Mouse (Mus musculus): ENCODE measurements around the gene Rrp1.
"Not testable (repeated sequence)": the region's sequence is repeated elsewhere in the genome, so short reads cannot be mapped to it uniquely, and the experiment has no call there.

Gene Rrp1

DNA sequence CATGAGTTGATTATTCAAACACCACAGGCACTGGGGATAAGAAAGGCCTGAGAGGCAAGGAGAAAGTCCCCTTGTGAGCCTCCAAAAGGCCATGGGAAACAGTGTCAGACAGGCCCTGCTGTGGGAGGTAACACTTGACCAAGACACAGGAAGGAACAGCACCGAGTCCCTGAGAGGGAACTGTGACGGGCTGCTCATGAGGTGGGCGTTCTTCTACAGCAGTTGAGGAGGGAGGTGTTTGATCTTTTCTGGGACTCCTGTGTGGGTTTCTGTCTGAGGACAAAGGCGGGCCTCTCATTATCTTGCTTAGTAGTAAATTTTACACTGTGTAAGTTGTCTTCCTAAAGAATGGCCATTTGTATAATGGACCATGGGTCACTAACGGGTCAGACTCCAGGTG is 27.3 kb downstream of the Rrp1 start:
- no peak for DNase-seq (ENCODE audit: low read depth, low spot score)

DNA sequence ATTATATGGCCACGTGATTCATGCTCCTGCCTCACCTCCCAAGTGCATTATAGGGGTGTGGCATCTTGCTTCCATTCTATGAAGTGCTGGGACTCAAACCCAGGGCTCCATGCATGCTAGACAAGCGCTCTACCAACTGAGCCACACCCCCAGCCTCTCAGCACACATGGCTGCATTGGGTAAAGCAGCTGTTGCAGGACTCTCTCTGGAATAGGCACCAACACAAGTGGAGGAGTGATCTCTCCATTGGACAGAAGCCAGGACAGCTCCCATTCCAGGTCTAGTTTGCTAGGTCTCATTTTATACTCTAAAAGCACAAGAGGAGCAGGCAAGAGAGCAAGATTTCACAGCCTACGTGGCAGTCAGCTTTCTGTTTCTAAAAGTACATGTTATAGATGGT is 29.3 kb downstream of the Rrp1 start:
- no peak for DNase-seq (ENCODE audit: low read depth, low spot score)

DNA sequence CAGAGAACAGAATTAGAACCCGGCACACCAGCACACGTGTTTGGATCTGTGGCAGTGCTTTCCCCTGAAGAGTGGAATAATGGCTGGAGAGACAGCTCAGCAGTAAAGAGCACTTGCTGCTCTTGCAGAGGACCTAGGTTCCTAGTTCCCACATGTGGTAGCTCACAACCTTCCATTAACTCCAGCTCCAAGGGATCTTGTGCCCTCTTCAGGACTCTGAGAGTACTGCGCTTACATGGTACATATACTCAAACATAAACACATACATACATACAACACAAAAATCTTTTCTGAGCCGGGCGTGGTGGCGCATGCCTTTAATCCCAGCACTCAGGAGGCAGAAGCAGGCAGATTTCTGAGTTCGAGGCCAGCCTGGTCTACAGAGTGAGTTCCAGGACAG is 34.3 kb downstream of the Rrp1 start:
- DNase-seq (ENCODE audit: low read depth, low spot score) = peak; percentile 83

DNA sequence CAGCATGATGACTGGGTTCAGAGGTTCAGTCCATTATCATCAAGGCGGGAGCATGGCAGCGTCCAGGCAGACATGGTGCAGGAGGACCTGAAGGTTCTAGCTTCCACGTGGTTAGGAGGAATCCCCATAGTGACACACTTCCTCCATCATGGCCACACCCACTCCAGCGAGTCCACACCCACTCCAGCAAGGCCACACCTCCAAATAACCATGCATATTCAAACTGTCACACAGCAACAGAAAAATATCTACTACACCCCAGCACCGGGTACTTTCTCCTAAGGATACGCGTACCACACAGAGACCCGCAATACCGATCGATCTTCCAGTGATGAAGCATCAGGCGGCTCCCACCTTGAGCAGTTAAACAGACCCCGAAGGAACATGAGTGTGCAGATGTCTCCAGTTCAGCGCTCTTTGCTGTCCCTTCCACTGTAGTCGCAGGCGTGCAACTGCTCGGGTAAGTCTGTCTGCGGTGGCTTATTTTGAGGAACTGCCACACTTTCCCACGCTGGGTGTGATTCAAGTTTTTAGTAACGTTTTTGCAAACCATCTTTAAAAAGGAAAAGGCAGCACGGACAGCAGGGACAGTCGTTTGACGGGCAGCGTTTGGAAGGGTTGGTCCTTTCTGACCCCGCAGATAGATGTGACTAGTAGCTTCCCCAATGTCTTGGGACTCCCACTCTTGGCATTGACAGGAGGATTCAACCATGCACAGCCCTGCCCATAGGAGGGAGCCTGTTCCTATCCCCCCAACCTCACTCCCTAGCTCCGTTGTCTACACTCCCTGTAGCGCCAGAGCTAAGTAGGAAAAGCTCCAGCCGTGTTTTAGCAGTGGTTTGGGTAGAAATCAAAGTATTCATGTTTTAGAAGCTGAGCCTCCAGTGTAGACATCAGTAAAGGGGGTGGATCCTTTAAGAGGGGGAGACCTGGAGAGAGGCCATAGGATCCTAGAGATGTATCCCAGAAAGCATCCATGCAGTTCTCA is 39.9 kb downstream of the Rrp1 start:
- DNase-seq (ENCODE audit: low read depth, low spot score) = peak; percentile 69

DNA sequence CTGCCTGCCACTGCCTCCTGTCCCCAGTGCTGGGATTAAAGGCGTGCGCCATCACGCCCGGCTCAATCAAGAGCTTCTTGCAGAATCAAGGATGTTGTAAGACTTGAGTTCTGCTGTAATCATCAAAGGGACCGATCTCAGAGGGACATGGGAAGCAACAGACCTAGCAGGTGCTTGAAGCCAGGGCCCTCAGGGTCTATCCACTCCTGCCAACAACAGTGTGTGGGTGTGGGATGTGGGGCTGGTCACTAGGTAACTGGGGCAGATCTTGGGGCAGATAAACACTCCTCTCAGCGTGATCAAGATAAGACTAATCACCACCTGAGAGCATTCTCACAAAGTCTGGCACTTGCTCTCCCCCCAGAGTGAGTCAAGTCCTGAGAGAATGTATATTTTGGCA is 41.1 kb downstream of the Rrp1 start:
- no peak for DNase-seq (ENCODE audit: low read depth, low spot score)

DNA sequence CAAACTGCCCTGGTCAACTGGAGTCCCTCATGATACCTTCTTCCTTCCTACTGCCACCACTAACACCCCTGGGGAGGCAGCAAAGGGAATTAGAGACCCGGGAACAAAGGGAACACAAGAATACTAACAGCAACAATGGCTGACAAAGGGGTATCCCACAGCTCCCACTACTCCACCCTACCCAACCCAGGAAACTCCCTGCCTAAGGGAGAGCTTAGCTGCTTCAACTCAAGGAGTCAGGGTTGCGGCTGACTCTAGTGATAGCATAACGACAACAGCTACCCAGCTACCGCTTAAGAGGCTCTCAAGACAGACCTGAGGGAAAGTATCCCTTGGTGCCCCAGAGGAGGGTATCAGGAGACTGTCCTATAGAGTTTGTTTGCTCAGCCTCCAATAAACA is 45.3 kb downstream of the Rrp1 start:
- DNase-seq (ENCODE audit: low read depth, low spot score) = peak; percentile 68

DNA sequence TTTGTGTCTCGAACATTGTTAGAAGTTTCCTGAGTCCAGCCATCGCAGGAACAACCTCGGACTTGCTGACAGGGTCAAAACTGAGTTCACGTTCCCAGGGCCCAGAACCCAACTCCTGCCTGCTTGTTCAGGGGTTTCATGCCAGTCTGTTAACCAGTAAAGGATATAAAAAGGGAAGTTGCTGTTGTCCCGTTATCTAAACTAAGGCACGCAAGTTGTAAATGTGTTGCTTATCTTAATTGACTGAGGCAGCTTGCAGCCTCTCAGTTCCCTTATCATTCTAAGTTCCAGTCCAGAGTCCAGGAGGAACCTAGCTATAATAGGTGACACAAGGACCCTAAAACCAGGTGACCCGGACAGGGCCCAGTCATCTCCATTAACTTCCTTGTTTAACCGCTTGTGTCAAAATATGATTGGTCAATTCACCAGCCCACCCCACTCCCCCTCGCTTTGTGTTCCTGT is 46.0 kb downstream of the Rrp1 start:
- no peak for DNase-seq (ENCODE audit: low read depth, low spot score)

DNA sequence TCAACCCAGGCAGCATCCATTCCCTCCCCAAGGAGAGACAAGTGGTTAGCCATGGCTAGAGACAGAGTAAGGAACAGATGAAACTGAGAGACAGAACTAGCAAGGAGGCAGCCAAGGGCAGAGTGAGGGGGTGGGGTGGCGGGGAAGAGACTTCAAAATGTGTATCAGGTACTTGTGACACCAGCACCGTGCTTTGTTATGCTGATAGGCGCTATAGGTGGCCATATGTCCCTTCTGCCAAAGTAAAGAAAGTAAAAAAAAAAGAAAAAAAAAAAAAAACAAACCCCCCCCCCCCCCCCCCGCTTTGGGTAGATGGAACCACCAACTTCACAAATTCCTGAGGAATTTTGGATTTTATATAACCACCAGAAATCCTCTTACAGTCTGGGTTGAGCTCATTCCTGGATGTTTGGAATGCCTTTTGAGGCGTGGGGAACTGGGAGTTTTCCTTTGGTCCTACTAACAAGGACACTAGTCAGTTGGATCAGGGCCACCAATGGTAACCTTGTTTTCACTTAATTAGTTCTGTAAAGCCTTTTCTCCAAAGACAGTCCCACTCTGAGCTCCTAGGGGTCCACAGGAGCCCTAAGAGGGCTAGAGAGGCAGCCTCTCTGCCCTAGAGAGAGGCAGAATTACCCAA is 46.5 kb downstream of the Rrp1 start:
- DNase-seq (ENCODE audit: low read depth, low spot score) = peak; percentile 81

DNA sequence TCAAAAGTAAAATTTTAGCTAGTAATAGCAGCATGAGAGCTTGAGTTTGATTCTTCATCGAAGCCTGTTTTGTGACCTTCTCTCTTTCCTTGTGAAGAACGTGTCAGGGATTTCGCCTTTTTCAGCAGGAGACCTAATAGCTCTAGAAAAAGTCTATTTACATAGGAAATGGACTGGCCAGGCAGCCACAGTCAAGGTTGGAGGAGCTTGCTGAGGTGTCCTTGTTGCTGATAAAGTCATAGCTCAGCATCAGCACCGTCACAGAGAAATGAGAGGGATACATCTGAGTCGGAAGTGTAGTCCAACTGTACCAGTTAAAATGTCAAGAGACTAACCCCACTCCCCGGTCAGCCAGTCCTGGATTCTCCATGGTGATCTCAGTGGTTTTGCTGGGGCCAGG is 47.3 kb downstream of the Rrp1 start:
- DNase-seq (ENCODE audit: low read depth, low spot score) = peak; percentile 25

DNA sequence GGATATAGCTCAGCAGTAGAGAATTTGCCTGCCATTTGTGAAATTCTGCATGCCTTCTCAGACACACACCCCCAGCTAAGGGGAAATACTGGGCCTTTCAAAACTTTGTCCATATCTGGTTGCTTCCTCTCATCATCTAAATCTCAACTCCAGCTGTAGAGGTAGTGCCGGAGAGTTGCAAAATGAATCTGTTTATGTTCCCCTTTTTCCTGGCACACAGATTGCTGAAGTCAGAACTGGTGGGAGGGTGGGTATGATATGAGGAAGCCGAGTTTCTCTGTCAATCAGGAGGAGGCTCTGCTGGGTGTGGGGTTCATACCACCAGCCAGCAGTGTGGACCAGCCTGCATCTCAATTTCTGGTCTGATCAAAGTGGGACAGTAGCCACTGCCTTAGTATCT is 48.7 kb downstream of the Rrp1 start:
- no peak for DNase-seq (ENCODE audit: low read depth, low spot score)

DNA sequence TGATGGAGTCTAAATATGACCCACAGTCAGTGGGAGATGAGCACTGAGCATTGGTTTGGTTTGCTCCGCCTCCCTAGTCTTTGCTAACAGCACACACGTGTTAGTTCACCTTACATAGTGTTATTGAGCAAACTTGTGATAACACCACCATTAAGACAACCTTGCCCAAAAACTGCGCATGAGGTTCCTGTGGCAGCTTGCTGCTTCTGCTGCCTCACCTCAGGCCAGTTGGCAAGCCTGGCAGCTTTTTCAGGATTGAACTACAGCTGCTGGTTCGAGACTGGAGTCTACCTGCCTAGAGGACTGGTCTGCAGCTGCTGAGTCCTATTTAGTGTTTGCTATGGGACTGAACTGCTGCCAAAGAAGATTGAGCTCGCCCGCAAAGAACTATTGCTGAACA is 49.5 kb downstream of the Rrp1 start:
- DNase-seq (ENCODE audit: low read depth, low spot score) = no peak

DNA sequence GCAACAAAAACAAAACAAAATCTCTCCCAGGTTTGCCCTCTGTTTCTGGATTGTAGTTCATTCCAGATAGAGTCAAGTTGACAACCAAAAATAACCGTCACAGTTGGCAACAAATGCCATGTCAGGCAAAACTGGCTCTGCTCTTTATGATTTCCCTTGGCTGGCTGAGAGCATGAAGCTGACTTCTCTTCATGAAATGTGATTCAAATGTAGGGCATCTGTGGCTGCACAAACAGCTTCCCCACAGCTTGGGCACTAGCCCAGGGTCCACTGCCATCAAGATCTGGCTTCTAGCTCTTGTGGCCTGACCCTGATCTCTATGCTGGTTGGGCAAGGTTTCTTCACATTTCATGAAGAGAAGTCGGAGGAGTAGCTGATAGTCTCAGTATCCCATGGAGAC is 50.9 kb downstream of the Rrp1 start:
- DNase-seq (ENCODE audit: low read depth, low spot score) = no peak

DNA sequence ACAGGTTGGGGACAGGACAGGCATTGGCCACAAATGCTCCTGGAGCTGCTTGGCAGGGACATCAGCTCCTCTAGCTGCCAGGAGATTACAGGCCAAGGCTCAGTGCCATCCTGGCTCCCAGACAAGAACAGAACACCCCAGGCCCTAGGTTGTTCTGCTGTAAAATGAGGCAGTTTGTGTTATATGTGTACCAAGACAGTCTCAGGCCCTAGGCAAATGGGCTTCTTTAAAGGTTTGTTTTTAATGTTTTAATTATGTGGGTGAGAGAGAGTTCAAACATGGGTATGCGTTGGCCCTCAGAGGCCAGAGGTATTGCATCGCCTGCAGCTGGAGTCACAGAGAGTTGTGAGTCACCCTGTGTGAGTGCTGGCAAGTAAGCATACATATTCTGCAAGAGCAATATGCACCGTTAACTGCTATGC is 52.5 kb downstream of the Rrp1 start:
- DNase-seq (ENCODE audit: low read depth, low spot score) = no peak

DNA sequence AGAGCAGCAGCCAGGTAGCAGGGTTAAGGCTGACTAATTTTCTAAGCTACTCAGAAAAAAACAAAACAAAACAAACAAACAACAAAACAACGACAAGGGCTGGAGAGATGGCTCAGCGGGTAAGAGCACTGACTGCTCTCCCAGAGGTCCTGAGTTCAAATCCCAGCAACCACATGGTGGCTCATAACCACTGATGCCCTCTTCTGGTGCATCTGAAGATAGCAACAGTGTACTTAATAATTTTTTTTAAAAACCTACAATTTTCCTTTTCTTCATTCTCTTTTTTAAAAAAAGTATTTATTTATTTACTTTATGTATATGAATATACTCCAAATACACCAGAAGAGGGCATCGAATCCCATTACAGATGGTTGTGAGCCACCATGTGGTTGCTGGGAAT is 53.8 kb downstream of the Rrp1 start:
- DNase-seq (ENCODE audit: low read depth, low spot score) = not testable (repeated sequence)

DNA sequence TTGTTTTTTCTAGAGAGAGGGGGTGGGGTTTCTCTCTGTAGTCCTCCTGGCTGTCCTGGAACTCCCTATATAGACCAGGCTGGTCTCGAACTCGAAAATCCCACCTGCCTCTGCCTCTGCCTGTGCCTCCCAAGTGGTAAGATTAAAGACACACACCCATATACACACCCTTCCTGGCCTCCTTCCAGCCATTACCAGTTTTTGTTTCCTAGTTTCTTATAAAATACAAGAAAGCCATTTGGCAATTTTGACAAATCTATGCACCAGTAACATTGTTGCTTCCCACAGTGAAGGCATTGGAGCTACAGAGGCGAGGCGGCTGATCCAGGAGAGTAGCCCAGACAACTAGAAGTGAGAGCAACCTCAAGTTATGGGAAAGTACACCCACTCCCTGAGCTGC is 54.6 kb downstream of the Rrp1 start:
- no peak for DNase-seq (ENCODE audit: low read depth, low spot score)

DNA sequence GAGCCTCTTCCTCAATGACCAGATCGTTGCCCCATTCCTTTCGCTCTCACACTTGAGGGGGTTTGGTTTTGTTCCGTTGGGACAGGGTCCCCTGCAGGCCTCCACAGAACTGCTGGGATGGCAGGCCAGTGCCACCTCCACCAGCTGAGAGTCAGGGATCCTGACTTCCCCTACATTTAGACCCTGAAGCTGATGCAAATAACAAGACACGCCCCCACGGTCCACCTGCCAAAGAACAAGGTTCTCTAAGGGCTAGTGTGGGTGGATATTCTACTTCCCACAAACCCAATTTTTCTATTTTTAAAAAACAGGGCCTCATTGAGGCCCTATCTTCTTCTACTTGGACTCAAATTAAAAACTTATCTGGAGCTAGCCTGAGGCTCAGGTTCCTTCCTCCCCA is 55.1 kb downstream of the Rrp1 start:
- no peak for DNase-seq (ENCODE audit: low read depth, low spot score)

DNA sequence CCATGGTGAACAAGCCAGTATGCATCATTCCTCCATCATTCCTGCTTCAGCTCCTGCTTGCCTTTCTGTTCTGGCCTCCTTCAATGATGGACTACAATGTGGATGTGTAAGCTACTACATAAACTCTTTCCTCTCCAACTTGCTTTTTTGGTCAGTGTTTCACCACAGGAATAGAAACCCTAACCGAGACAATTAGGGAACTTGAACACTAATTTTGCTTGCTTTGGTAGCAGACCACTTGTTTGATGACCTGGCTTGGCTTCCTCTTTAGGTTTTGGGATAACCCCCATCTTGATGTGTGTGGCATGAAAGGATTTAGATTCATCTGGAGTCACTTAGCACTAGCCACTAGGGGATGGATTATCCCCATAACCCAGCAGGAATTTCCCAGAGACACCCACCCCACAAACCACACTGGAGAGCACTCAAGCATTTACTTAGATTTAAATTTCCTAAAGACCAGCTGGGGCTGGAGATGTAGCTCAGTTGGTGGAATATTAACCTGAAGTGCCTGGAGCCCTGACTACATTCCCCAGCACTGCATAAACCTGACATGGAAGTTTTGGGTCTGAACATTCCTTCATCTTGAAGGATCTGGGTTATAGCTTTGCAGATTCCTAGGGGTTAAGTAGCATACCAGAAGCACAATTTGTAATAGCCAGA is 56.8 kb downstream of the Rrp1 start:
- DNase-seq (ENCODE audit: low read depth, low spot score) = no peak

DNA sequence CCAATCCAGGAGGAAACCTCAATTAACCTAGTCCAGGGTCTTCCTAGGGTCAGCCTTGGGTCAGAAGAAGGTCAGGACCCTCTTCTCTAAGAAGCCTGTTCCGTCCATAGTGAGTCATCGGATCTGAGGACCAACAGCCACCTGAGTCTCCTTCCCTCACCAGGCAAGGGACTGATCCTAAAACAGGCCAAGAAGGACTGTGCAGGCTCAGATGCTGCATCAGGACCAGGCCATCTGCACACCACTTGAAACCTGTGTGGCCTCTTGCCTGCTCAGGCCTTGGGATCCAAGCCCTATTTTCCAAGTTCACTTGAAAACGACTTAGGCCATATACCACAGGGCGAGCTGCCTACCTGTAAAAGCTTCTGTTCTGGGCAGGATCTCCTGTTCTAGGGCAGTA is 59.6 kb downstream of the Rrp1 start:
- no peak for DNase-seq (ENCODE audit: low read depth, low spot score)

DNA sequence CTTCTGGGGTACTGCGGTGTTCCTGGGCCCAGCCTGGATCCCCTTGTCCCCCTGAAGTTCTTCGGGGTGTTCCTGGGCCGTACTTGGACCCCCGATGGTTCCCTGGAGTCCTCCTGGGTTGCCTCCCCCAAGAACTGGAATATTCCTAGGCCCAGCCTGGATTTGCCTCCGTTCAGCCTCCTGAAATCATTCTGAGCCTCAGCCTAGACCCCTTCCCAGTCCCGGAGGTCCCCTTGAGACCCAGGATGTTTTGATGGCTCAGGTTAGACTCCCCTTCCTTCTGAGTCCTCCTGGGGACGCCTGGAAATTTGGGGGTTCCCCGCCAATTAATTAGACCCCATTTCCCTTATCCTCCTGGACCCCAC is 60.2 kb downstream of the Rrp1 start:
- DNase-seq (ENCODE audit: low read depth, low spot score) = no peak

DNA sequence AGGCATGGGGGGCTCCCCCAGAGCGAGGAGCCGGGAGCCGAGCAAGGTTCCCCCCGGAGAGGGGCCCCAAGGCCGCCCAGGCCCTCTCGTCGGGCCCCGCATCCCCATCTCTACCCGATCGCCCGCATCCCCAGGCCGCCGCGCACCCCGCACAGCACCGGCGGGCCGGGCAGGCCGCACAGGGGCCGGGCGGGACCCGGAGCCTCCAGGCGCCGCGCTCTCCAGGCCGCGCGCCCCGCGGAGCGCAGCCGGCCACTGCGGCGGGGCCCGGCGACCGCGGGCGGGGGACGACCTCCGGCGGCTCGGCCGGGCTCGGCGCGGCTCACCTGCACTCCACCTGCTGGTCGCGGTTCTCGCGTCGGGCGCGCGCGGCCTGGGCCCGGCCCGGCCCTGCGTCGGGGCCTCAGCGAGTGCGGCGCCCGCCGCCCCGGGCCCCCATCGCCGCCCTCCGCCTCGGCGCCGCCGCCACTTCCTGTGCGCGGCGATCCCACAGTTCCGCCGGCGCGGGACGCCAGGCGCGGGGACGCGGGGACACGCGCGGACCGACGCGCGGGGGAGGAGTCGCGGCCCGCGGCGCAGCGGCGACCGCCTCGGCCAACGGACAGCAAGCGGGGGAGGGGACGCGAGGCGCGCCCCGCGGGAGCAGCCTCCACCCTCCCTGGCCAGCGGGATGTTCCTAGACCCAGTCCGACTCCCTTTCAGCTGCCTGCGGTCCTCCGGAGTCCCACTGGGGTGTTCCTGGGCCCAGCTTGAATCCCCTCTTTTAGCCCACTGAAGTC is 60.8 kb downstream of the Rrp1 start, which contains the start of gene Agpat3:
Gene Agpat3, minus strand, starts transcription at position 603 of the 779 bp plus-strand sequence.
- DNase-seq (ENCODE audit: low read depth, low spot score) = peak; percentile 52

DNA sequence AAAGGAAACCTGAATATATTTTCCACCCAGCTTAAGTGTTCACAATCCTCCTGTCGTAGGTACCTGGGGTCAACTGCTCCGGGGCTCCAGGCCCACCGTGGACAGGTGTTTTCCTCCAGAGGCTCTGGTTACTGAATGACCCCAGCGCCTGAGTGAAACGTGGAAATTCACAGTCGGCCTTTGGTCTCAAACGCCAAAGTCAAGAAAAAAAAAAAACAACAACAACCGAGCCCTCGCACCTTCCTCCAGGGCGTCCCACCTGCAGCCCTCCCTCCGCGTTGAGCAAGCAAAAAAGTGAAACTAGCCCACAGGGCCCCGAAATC is 61.3 kb downstream of the Rrp1 start:
- DNase-seq (ENCODE audit: low read depth, low spot score) = no peak

All from ZHBTc4 (cell line).